Mouse (Mus musculus): Measurements from ENCODE around the gene Dgcr2. TPM values are rescaled to one million over a fixed set of nuclear protein-coding genes. Genes with fewer than 3 reads are reported as not detected.

The Dgcr2 gene
- polyA plus RNA-seq, 1 experiment from 2014 or later: 108 TPM

DNA sequence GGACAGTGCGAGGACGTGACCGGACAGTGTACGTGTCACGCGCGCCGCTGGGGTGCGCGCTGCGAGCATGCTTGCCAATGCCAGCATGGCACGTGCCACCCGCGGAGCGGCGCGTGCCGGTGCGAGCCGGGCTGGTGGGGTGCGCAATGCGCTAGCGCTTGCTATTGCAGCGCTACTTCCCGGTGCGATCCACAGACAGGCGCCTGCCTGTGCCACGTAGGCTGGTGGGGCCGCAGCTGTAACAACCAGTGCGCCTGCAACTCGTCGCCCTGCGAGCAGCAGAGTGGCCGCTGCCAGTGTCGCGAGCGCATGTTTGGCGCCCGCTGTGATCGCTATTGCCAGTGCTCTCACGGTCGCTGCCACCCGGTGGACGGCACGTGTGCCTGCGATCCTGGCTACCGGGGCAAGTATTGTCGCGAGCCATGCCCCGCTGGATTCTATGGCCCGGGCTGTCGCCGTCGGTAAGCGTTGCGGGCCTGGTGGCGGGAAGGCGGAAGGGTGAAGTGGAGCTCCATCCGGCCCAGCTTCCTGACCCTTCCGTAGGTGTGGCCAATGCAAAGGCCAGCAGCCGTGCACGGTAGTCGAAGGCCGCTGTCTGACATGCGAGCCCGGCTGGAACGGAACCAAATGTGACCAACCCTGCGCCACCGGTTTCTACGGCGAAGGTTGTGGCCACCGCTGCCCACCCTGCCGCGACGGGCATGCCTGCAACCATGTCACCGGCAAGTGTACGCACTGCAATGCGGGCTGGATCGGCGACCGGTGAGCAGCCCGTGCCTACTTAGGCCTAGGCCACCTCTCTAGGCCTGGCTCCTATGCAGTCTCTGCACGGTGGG, 95.3 kb downstream of the Dgcr2 start:
- no peak for ATAC-seq (ENCODE audit: low FRiP score, low read depth)
- no peak overlapping the region for H3K27ac ChIP-seq (replicated peaks)
- peak overlapping the region; percentile 29; the same call in 1 of the 2 replicates for H3K9ac ChIP-seq (replicated peaks)

DNA sequence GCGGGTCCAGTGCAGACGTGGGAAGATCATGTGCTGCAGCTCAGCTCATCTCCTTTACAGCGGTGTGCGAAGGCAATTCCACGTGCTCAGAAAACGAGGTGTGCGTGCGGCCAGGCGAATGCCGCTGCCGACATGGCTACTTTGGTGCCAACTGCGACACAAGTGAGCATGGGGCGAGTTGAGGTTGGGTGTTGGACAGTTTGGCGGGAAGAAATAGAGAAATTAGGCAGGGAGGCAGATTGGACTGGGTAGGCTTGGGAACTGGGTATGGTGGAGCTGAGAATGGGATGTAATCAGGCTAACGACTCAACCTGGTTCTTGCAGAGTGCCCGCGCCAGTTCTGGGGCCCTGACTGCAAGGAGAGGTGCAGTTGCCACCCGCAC, 95.9 kb downstream of the Dgcr2 start:
- 5% methylated on average over 18 of the region's 18 CpGs for WGBS
- Histone ChIP-seq H3K27me3 (peaks cover 97% of the 10 kb centered on the region), H3K36me3 (no peaks in the 10 kb centered on the region), H3K9ac (replicated peaks) (peak overlapping the region; percentile 29; the same call in 1 of the 2 replicates), H3K4me2 (replicated peaks) (peak overlapping the region; percentile 47), H3K27ac (replicated peaks) (no peak overlapping the region), H3K4me3 (peak overlapping the region; percentile 40), H3K4me1 (peaks cover 50% of the 10 kb centered on the region), H3K9me3 (no peaks in the 10 kb centered on the region)
- no peak for ATAC-seq (ENCODE audit: low FRiP score, low read depth)

More for the DNA sequence above, 95.3 kb downstream of the Dgcr2 start:
- Histone ChIP-seq H3K4me1 (peaks cover 50% of the 10 kb centered on the region), H3K36me3 (no peaks in the 10 kb centered on the region), H3K27me3 (peaks cover 95% of the 10 kb centered on the region), H3K4me2 (replicated peaks) (peak overlapping the region; percentile 47), H3K4me3 (peak overlapping the region; percentile 40), H3K9me3 (no peaks in the 10 kb centered on the region)
- WGBS: 2% methylated on average over 80 of the region's 83 CpGs

DNA sequence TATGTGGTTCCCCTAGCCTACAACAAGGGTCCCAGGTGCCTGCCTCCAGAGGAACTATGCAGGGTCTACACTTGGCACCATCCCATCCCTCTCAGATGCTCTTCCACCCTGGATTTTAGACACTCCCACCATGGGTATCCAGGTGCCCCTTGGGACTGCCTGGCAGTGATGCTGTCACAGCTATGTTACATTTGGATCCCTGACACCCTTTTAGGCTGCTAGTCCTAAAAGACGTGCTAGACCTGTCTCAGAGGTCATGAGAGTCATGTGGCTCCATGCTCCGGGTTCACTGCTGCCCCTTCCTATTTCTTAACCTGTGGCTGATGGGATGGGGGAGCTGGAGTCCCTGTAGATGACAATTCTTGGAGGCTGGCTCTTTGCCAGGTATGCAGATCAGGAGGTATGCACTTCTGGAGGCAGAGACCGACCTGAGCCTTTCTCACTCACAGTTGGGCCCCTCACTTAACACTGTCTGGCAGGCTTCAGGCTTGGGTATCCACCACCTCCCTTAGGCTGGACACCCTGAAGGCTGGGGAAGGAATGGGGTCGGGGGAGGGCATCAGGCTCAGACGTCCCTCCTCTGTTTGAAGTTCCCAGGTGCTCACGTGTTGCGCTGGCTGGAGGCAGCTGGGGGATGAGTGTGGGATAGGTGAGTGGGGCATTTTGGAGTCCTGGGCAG, 96.4 kb downstream of the Dgcr2 start:
- no peak overlapping the region for H3K9ac ChIP-seq (replicated peaks)
- H3K4me1 ChIP-seq: peaks cover 54% of the 10 kb centered on the region
- H3K4me3 ChIP-seq: no peak overlapping the region
- WGBS: 5% methylated on average over 7 of the region's 7 CpGs
- H3K27me3 ChIP-seq: peaks cover 100% of the 10 kb centered on the region
- H3K27ac ChIP-seq (replicated peaks): no peak overlapping the region
- no peak overlapping the region for H3K4me2 ChIP-seq (replicated peaks)
- no peak for ATAC-seq (ENCODE audit: low FRiP score, low read depth)
- H3K36me3 ChIP-seq: no peaks in the 10 kb centered on the region
- H3K9me3 ChIP-seq: no peaks in the 10 kb centered on the region

DNA sequence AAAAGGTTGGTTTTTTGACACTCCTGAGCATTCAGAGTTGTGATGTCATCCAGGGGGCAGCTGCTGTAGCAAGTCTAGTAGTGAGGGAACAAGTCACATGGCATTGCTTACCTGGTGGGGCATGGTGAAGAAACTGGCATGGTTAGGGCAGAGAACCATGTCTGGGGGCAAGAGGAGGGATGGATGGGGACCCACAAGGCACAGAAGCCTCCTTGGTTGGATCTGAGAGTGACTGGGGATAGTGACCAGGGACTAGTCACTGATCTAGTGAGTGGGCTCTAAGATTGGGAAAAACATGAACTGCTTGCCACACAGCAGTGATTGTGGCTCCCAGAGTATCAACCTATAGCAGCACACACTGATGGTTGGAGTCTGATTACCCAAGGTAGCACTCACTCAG, 98.8 kb downstream of the Dgcr2 start:
- ATAC-seq (ENCODE audit: low FRiP score, low read depth): no peak
- no peak overlapping the region for H3K4me3 ChIP-seq
- H3K36me3 ChIP-seq: no peaks in the 10 kb centered on the region
- peaks cover 45% of the 10 kb centered on the region for H3K4me1 ChIP-seq
- no peak overlapping the region for H3K27ac ChIP-seq (replicated peaks)
- H3K27me3 ChIP-seq: peaks cover 99% of the 10 kb centered on the region
- H3K9me3 ChIP-seq: no peaks in the 10 kb centered on the region
- no peak overlapping the region for H3K9ac ChIP-seq (replicated peaks)
- no peak overlapping the region for H3K4me2 ChIP-seq (replicated peaks)

DNA sequence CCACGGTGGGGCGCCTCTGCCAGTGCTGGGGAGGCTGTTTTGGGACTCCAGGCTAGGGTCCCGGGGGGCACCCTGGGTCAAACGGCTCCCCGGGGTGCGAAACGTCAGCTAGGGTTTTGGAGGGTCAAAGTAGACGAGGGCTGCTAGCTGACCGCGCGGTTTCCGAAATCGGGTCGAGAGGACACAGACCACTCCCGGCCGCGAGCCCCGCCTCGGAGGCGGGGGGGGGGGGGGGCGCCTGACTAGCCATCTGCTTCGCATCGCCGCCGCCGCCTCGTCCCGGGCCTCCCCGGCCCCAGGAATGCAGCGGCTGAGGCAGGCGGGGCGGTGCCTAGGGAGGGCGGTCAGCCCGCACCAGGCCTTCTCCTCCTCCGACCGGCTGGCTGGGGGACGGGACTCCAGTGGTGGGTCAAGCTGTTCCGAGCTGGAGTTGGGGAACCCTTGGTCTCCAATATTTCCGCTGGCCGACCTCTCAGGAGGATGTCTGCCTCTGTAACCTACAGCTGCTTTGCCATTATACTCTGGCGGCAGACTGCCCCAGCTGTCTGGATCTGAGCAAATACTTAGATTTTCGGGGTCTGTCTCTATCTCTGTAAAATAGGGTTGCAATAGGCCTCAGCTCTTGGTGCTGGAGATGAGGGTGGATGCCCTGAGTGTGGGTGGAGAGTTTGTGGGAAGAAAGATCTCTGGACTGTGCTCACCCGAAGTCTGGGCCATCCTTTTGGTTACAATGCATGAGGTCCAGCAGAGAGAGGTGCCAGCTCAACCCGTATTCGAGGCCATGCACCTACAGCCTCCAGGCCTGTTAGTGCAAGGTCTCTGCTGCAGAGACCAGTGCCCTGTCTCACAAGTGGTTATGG, 99.8 kb downstream of the Dgcr2 start:
- no peaks in the 10 kb centered on the region for H3K9me3 ChIP-seq
- no peak overlapping the region for H3K27ac ChIP-seq (replicated peaks)
- H3K4me3 ChIP-seq: peak overlapping the region; percentile 53
- H3K36me3 ChIP-seq: no peaks in the 10 kb centered on the region
- peaks cover 34% of the 10 kb centered on the region for H3K4me1 ChIP-seq
- ATAC-seq (ENCODE audit: low FRiP score, low read depth): peak; percentile 50; the same call in 1 of the 2 replicates
- peaks cover 96% of the 10 kb centered on the region for H3K27me3 ChIP-seq
- H3K9ac ChIP-seq (replicated peaks): peak overlapping the region; percentile 28; the same call in 1 of the 2 replicates
- H3K4me2 ChIP-seq (replicated peaks): peak overlapping the region; percentile 88
- WGBS: under 1% methylated on average over 31 of the region's 45 CpGs

DNA sequence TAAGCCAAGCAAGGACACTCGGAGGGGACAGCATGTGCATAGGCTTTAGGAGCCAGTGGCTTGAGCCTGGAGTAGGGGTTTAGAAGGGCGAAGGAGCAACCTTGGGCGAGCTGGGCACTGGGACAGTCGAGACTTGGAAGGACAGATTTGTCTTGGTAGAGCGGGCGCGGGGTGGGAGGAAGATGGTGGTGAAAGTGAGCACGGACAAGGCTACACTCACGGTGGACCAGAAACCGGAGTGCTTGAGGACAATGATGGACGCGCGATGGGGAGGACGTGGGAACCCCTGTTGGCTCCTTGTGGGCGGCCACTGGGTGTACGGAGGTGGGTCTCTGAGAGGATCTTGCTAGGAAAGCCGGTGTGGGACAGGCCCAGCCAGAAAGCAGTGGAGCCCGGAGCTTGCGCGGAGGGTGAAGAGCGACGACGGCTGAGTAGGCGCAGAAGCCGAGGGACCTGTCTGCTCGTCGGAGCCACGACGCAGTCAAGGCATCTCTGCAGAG, 100.5 kb downstream of the Dgcr2 start:
- peak overlapping the region; percentile 53 for H3K4me3 ChIP-seq
- ATAC-seq (ENCODE audit: low FRiP score, low read depth): 0 out of 2 replicates have a peak, but pooled peaks have one; percentile 5
- peak overlapping the region; percentile 68 for H3K9ac ChIP-seq (replicated peaks)
- H3K36me3 ChIP-seq: peaks cover 2% of the 10 kb centered on the region; the same call in 1 of the 2 replicates
- no peak overlapping the region for H3K27ac ChIP-seq (replicated peaks)
- peaks cover 27% of the 10 kb centered on the region for H3K4me1 ChIP-seq
- H3K9me3 ChIP-seq: no peaks in the 10 kb centered on the region
- peaks cover 89% of the 10 kb centered on the region for H3K27me3 ChIP-seq
- WGBS: 4% methylated on average over 29 of the region's 29 CpGs
- peak overlapping the region; percentile 88 for H3K4me2 ChIP-seq (replicated peaks)

DNA sequence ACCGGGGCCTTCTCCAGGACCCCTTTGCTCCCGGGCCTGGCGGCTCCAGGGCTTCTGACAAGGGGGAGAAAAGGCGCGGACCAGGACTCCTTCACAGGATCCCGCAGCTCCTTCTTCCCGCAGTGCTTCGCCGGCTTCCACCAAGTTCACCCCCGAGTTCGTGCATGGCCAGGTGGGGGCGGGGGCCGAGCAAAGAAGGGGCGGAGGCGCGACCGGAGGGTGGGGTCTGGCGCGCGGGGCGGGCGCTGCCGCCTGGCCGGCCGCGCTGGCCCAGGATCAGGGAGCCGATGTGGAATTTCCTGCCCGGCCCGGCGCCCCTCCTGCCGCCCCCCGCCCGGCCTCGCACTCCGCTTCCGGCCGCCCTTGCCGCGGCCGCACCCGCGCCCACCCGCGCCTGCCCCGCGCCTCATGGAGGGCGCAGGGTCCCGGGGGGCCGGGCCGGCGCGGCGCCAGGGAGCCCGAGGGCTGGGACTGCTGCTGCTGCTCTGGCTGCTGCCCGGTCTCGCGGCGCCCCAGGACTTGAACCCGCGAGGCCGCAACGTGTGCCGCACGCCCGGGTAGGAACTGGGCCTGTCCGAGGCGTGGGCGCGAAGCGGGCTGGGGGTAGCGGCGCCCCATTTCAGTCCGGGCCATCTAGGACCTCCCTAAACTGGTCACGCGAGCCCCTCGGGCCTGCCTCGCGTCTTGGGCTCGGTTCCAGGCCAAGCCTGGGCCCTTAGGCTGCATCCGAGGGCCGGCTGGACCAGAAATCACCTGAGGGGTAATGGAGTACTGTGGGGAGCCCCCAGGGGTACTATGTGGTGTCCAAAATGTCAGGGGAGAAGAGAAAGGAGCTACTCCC, 101.2 kb downstream of the Dgcr2 start, which contains the start of gene Scarf2:
Gene Scarf2 (plus strand): TSS at position 312 of the 841 bp plus-strand sequence.
- peak; percentile 21; the same call in 1 of the 2 replicates for ATAC-seq (ENCODE audit: low FRiP score, low read depth)

DNA sequence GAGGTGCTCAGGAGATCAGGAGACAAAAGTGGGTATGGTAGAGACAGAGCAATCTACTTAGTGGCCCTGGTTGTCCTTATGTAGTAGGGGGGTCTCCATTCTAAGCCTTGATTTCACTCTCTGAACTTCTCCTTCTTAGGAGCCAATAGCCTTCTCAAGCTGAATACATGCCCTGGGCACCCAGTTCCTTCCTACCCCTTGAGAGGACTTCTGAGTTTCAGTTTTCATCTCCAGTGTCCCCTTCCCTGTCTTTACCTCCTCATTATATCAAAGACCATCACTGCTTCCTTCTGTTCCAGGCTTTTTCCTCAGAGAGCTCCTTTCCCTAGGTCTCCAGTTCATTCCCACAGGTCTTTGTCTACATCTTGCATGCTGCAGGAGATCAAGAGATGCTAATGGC, 101.8 kb downstream of the Dgcr2 start:
- Histone ChIP-seq H3K9me3 (no peaks in the 10 kb centered on the region), H3K9ac (replicated peaks) (peak overlapping the region; percentile 68; the same call in 1 of the 2 replicates), H3K4me2 (replicated peaks) (peak overlapping the region; percentile 88), H3K4me3 (peak overlapping the region; percentile 53), H3K27ac (replicated peaks) (no peak overlapping the region), H3K36me3 (peaks cover 16% of the 10 kb centered on the region), H3K27me3 (peaks cover 76% of the 10 kb centered on the region), H3K4me1 (peaks cover 22% of the 10 kb centered on the region)
- no peak for ATAC-seq (ENCODE audit: low FRiP score, low read depth)

More for the DNA sequence above, 101.2 kb downstream of the Dgcr2 start, which contains the start of gene Scarf2:
- 0 out of 2 replicates have a peak within 1 kb of the TSS, but pooled peaks have one; percentile 25 for H3K27ac ChIP-seq (replicated peaks)
- H3K4me1 ChIP-seq: peaks cover 22% of the 10 kb centered on the region
- peak within 1 kb of the TSS; percentile 53 for H3K4me3 ChIP-seq
- H3K9me3 ChIP-seq: no peaks in the 10 kb centered on the region
- whole genome bisulfite sequencing: 2% methylated on average over 57 of the region's 81 CpGs
- peak within 1 kb of the TSS; percentile 88 for H3K4me2 ChIP-seq (replicated peaks)
- peaks cover 82% of the 10 kb centered on the region for H3K27me3 ChIP-seq
- peak within 1 kb of the TSS; percentile 68 for H3K9ac ChIP-seq (replicated peaks)
- H3K36me3 ChIP-seq: peaks cover 9% of the 10 kb centered on the region

DNA sequence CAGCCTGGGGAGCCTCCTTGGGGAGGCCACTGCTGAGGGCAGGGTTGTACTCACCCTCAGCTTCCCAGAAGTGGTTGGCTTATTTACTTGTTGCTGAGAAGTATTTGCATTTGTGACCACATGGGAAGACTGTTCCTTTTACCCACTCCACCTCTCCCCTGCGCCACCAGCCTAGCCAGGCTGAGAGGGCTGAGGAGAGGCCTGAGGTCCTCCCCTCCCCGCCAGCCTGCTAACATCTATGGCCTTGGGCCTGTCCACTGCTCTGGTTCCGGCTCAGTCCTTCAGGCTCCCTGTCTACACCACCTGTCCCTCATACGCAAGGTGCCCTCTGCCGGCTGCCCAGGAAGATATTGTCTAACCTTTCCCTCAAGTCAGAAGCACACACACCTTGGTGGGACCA, 102.7 kb downstream of the Dgcr2 start:
- Histone ChIP-seq H3K27me3 (peaks cover 67% of the 10 kb centered on the region), H3K9me3 (no peaks in the 10 kb centered on the region), H3K4me1 (peaks cover 22% of the 10 kb centered on the region), H3K4me3 (no peak overlapping the region), H3K36me3 (peaks cover 21% of the 10 kb centered on the region), H3K9ac (replicated peaks) (no peak overlapping the region), H3K4me2 (replicated peaks) (no peak overlapping the region), H3K27ac (replicated peaks) (no peak overlapping the region)
- 60% methylated on average over 5 of the region's 5 CpGs for WGBS
- no peak for ATAC-seq (ENCODE audit: low FRiP score, low read depth)

DNA sequence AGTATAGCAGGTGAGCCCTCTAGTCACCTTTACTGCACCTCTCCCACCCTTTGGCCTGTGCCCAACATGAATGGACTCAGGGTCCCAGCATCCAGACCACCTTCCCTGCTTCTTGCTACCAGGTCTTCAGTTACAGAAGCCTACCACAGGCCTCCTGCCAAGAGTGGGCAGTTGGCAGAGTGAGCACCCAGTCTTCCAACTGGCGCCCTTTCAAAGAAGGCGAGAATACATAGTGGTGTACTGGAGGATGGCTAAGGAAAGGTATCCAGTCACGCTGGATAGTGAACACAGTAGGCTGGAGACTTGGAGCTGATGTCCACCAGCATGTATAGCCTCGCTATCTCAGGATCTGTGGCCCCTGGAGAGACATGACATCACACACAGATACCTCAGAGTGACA, 104.3 kb downstream of the Dgcr2 start:
- WGBS: 92% methylated on average over 4 of the region's 4 CpGs
- no peak overlapping the region for H3K4me3 ChIP-seq
- no peak overlapping the region for H3K4me2 ChIP-seq (replicated peaks)
- H3K9me3 ChIP-seq: no peaks in the 10 kb centered on the region
- H3K4me1 ChIP-seq: peaks cover 22% of the 10 kb centered on the region
- H3K27ac ChIP-seq (replicated peaks): no peak overlapping the region
- no peak overlapping the region for H3K9ac ChIP-seq (replicated peaks)
- no peak for ATAC-seq (ENCODE audit: low FRiP score, low read depth)
- H3K36me3 ChIP-seq: peaks cover 37% of the 10 kb centered on the region
- H3K27me3 ChIP-seq: peaks cover 51% of the 10 kb centered on the region

DNA sequence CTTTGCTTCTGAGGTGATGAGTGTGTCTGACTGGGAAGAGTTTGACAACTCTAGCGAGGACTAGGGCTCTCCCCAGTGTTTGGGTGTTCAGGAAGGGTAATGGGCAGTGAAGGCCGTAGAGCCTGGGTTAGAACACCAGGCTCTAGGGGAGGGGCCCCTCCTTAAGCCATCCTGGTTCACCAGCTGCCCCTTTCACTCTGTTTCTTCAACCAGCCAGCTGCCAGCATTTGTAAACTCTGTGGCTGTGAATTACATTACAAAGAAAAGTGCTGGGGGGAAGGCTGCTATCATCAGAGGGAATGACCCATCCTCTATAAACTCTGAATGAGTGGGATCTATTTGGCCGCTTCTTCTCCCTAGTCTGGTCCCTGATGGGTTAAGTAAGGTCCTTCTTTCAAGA, 105.6 kb downstream of the Dgcr2 start:
- WGBS: 68% methylated on average over 3 of the region's 3 CpGs
- peaks cover 50% of the 10 kb centered on the region for H3K36me3 ChIP-seq
- H3K4me2 ChIP-seq (replicated peaks): no peak overlapping the region

More for the DNA sequence above, 105.6 kb downstream of the Dgcr2 start:
- H3K9ac ChIP-seq (replicated peaks): no peak overlapping the region
- no peak for ATAC-seq (ENCODE audit: low FRiP score, low read depth)
- no peak overlapping the region for H3K27ac ChIP-seq (replicated peaks)
- H3K9me3 ChIP-seq: no peaks in the 10 kb centered on the region
- H3K27me3 ChIP-seq: peaks cover 38% of the 10 kb centered on the region
- peaks cover 12% of the 10 kb centered on the region for H3K4me1 ChIP-seq
- no peak overlapping the region for H3K4me3 ChIP-seq

All from midbrain, embryonic 12.5 days (tissue).